Mouse (Mus musculus) heart, adult 2 months (tissue): Measurements from ENCODE around the gene Prcd.

Experiments
- CTCF ChIP-seq: fragments of 200-600 bp; IDR thresholded peaks from 2 replicates; pipeline ENCODE4 v1.8.1; 2022; ENCODE audit warnings: antibody characterized with exemption, mild to moderate bottlenecking, moderate library complexity
- POLR2A ChIP-seq: fragments of 200-500 bp; IDR thresholded peaks from 2 replicates; pipeline ENCODE4 v1.6.1; 2011; ENCODE audit warnings: mild to moderate bottlenecking, low read depth, low read length, control low read depth; ENCODE audit not compliant: insufficient read depth

GRCm38 (mm10) chr11:116652330-116653098 lies 820 bp upstream of the Prcd start:
- TF ChIP-seq POLR2A (no peak), CTCF (no peak)
